Mouse (Mus musculus): ENCODE data around the gene Serpina1f. TPM values are rescaled to one million over a fixed set of nuclear protein-coding genes. Genes with fewer than 3 reads are reported as not detected.

Gene Serpina1f
- polyA plus RNA-seq, 1 experiment: 0.44 TPM

DNA sequence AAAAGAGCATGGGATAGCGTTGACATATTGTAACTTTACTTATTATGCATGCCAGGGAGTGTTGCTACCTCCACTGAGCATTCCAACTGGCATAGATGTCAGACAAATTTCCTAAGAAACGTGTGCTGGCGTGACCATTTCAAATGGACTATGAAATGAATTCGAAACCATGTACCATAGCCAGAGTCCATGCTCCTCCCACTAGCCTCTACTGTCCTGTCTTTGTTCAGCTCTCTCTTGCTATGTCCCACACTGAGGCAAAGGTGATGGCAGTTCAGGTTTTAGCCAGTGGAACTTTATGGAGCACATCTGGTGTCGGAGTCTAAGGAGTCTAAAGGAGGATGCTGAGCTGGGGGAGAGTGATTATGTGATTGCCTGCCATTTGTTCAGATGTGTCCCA is 35.3 kb downstream of the Serpina1f start:
- Histone ChIP-seq H3K27me3 (ENCODE audit: control insufficient read depth, insufficient read depth, low read length) (no peaks in the 10 kb centered on the region), H3K4me1 (ENCODE audit: control insufficient read depth, insufficient read depth, insufficient read length, low read length) (no peaks in the 10 kb centered on the region; the same call in 1 of the 2 replicates), H3K4me3 (ENCODE audit: low read depth, low read length) (no peak overlapping the region), H3K36me3 (ENCODE audit: control insufficient read depth, insufficient read depth, low read length) (no peaks in the 10 kb centered on the region), H3K27ac (ENCODE audit: insufficient read depth, low read depth, low read length) (no peak overlapping the region)
- TF ChIP-seq CTCF (IDR thresholded peaks at IDR 0.05; ENCODE audit: extremely low read depth, insufficient read length, insufficient replicate concordance, low read depth, low read length): no peak
- no peak for TF ChIP-seq POLR2A (IDR thresholded peaks at IDR 0.05; ENCODE audit: low read depth, low read length)
- 92% methylated on average over 5 of the region's 5 CpGs for WGBS

GRCm38 (mm10) chr12:103659171-103659570 is 36.2 kb downstream of the Serpina1f start:
- no peak overlapping the region for H3K27ac ChIP-seq (ENCODE audit: insufficient read depth, low read depth, low read length)
- 70% methylated on average over 2 of the region's 2 CpGs for WGBS
- TF ChIP-seq CTCF (IDR thresholded peaks at IDR 0.05; ENCODE audit: extremely low read depth, insufficient read length, insufficient replicate concordance, low read depth, low read length) (no peak), POLR2A (IDR thresholded peaks at IDR 0.05; ENCODE audit: low read depth, low read length) (no peak)

DNA sequence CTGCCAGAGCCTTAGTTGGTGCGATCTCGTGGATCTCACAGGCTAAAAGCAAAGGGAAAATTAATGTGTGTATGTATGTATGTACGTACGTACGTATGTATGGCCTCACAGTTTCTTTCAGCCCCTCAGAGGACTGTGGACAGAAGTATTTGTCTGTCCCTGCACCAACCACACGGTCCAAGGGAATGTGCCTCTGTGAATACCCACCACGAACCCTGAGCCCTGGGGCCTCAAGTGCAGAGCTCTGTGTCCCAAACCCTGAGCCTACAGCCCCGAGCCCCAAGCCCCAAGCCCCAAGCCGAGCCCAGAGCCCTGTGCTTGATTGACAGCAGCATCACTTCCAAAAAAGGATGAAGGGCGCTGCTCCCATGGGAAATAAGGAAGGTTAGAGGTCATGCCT is 37.3 kb downstream of the Serpina1f start:
- TF ChIP-seq POLR2A (IDR thresholded peaks at IDR 0.05; ENCODE audit: low read depth, low read length) (no peak), CTCF (IDR thresholded peaks at IDR 0.05; ENCODE audit: extremely low read depth, insufficient read length, insufficient replicate concordance, low read depth, low read length) (no peak)
- WGBS: 85% methylated on average over 10 of the region's 10 CpGs

More at GRCm38 (mm10) chr12:103659171-103659570, 36.2 kb downstream of the Serpina1f start:
- no peaks in the 10 kb centered on the region for H3K36me3 ChIP-seq (ENCODE audit: control insufficient read depth, insufficient read depth, low read length)
- no peak overlapping the region for H3K4me3 ChIP-seq (ENCODE audit: low read depth, low read length)
- H3K27me3 ChIP-seq (ENCODE audit: control insufficient read depth, insufficient read depth, low read length): no peaks in the 10 kb centered on the region
- H3K4me1 ChIP-seq (ENCODE audit: control insufficient read depth, insufficient read depth, insufficient read length, low read length): no peaks in the 10 kb centered on the region; the same call in 1 of the 2 replicates

DNA sequence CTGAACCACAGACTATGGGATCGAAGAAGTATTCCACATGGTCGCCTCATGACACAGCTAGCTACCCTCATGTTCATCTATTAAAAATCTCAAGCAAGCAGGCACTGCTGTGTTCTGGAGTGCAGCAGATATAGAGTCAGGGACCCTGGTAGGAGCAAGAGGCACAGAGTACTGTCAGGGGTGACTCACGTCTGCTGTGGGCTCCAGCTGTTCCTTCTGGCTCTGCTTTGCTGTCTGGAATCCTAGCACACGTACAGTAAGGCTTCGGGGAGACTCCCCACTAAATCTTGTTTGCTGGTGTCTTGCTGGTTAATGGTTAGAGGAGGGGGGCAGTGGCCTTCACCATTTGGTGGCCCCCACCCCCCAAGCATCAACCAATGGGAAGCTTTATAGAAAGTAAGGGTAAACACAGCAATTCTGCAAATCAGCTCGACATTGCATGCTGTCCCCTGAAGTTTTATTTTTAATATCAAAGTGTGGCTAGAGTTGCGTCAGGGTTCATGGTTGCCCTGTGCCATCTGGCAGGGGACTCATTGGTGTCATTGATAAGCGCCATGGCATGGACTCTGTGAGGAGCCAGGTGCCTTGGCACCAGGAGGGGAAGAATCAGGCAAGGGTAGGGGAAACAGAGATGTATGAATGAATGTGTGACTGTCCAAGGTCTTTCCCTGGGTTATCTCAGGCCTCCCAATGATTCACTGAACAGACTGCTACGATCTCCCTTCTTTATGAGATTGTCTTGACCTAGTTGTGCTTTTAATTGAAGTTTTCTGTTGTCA is 38.3 kb downstream of the Serpina1f start, which contains the start of gene Serpina6:
Gene Serpina6 (minus strand): TSS at position 365 of the 779 bp plus-strand sequence.
- H3K36me3 ChIP-seq (ENCODE audit: control insufficient read depth, insufficient read depth, low read length): no peaks in the 10 kb centered on the region
- H3K4me3 ChIP-seq (ENCODE audit: low read depth, low read length): no peak within 1 kb of the TSS
- H3K27me3 ChIP-seq (ENCODE audit: control insufficient read depth, insufficient read depth, low read length): no peaks in the 10 kb centered on the region
- no peak within 1 kb of the TSS for H3K27ac ChIP-seq (ENCODE audit: insufficient read depth, low read depth, low read length)
- TF ChIP-seq POLR2A (IDR thresholded peaks at IDR 0.05; ENCODE audit: low read depth, low read length): no peak
- no peaks in the 10 kb centered on the region; the same call in 1 of the 2 replicates for H3K4me1 ChIP-seq (ENCODE audit: control insufficient read depth, insufficient read depth, insufficient read length, low read length)
- WGBS: 67% methylated on average over 9 of the region's 9 CpGs

More for the DNA sequence above, 37.3 kb downstream of the Serpina1f start:
- H3K36me3 ChIP-seq (ENCODE audit: control insufficient read depth, insufficient read depth, low read length): no peaks in the 10 kb centered on the region
- no peaks in the 10 kb centered on the region for H3K27me3 ChIP-seq (ENCODE audit: control insufficient read depth, insufficient read depth, low read length)
- H3K4me1 ChIP-seq (ENCODE audit: control insufficient read depth, insufficient read depth, insufficient read length, low read length): no peaks in the 10 kb centered on the region; the same call in 1 of the 2 replicates
- H3K27ac ChIP-seq (ENCODE audit: insufficient read depth, low read depth, low read length): no peak overlapping the region
- H3K4me3 ChIP-seq (ENCODE audit: low read depth, low read length): no peak overlapping the region

DNA sequence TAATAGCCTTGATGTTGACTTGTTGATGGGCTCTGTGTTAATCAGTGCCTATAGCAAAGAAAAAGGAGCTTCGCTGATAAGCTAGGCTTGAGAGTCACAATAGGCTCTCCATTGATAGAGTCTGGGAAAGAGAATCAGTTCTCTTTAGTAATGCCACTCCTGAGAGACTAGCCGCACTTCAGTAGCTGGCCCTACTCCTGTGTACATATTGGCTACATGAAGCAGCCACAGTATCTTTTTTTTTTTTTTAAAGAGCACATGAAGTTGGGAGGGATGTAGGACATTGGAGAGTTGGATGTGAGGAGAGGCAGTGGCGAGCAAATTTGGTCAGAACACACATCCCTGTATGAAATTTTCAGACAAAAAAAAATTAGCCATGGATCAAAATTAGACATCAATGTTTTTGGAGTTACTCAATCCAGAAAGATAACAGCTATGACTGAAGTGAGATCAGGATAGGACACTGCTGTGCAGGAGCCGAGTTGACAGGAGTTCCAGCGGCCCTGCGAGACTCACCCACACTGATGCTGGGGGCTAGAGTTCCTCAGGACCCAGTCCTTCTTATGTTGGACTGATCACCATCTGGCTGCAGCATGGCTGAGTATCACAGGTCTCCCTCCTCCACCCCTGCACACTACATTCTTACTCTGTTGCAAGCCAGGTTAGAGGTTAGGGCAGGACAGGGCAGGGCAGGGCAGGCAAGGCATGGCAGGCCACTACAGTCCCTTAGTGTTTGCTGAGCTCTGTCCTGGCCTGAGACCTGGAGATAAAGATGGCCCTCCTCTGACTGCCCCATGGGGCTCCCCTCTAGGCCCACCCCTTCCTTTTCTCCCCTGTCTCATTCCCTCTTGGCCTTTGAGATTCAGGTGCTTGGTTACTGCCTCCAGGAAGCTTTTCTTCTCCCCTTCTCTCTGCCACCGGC is 39.9 kb downstream of the Serpina1f start:
- no peaks in the 10 kb centered on the region for H3K27me3 ChIP-seq (ENCODE audit: control insufficient read depth, insufficient read depth, low read length)
- TF ChIP-seq CTCF (IDR thresholded peaks at IDR 0.05; ENCODE audit: extremely low read depth, insufficient read length, insufficient replicate concordance, low read depth, low read length) (no peak), POLR2A (IDR thresholded peaks at IDR 0.05; ENCODE audit: low read depth, low read length) (no peak)
- no peak overlapping the region for H3K4me3 ChIP-seq (ENCODE audit: low read depth, low read length)
- no peaks in the 10 kb centered on the region for H3K36me3 ChIP-seq (ENCODE audit: control insufficient read depth, insufficient read depth, low read length)
- WGBS: 88% methylated on average over 7 of the region's 7 CpGs
- H3K4me1 ChIP-seq (ENCODE audit: control insufficient read depth, insufficient read depth, insufficient read length, low read length): no peaks in the 10 kb centered on the region; the same call in 1 of the 2 replicates
- no peak overlapping the region for H3K27ac ChIP-seq (ENCODE audit: insufficient read depth, low read depth, low read length)

DNA sequence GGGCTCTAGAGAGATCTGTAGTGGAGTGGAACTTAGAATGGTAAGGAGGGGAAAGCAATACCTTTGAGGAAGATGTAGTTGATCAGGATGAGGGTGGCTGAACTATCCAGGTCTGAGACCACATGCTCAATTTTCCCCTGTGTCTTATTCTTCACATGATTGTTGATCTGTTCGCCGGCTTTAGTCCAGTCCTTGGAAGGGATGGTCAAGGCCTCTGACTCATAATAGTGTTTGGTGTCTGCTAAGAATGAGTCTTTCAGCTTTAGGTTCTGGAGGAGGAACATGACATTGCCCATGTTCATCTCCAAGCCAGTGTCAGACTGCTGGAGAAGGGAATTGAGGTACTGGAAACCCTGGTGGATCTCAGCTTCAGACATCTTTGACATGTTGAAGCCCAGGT is 41.5 kb downstream of the Serpina1f start:
- Histone ChIP-seq H3K4me1 (ENCODE audit: control insufficient read depth, insufficient read depth, insufficient read length, low read length) (no peaks in the 10 kb centered on the region; the same call in 1 of the 2 replicates), H3K27ac (ENCODE audit: insufficient read depth, low read depth, low read length) (no peak overlapping the region), H3K36me3 (ENCODE audit: control insufficient read depth, insufficient read depth, low read length) (no peaks in the 10 kb centered on the region), H3K27me3 (ENCODE audit: control insufficient read depth, insufficient read depth, low read length) (no peaks in the 10 kb centered on the region), H3K4me3 (ENCODE audit: low read depth, low read length) (no peak overlapping the region)
- 96% methylated on average over 2 of the region's 2 CpGs for WGBS
- TF ChIP-seq CTCF (IDR thresholded peaks at IDR 0.05; ENCODE audit: extremely low read depth, insufficient read length, insufficient replicate concordance, low read depth, low read length) (no peak), POLR2A (IDR thresholded peaks at IDR 0.05; ENCODE audit: low read depth, low read length) (no peak)

DNA sequence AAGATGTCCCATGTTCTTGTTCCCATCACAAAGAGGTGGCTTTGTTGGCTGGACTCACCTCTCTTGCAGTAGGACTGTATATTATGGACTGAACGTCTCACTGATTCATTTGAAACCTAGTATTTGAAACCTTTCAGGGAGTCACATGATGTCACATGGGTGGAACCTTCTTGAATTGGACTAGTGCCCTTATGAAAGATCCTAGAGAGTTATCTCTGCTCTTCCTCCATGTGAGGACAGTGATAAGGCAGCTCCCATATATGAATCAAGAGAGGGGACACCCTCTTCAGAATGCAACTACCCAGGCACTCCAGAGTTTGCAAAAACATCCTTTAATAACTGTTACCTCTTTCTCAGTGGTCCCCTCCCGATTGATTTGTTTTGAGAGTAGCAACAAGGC is 49.0 kb downstream of the Serpina1f start:
- 67% methylated on average over 2 of the region's 2 CpGs for WGBS
- Histone ChIP-seq H3K4me1 (ENCODE audit: control insufficient read depth, insufficient read depth, insufficient read length, low read length) (no peaks in the 10 kb centered on the region), H3K4me3 (ENCODE audit: low read depth, low read length) (no peak overlapping the region), H3K27ac (ENCODE audit: insufficient read depth, low read depth, low read length) (no peak overlapping the region), H3K36me3 (ENCODE audit: control insufficient read depth, insufficient read depth, low read length) (no peaks in the 10 kb centered on the region), H3K27me3 (ENCODE audit: control insufficient read depth, insufficient read depth, low read length) (no peaks in the 10 kb centered on the region)
- no peak for TF ChIP-seq POLR2A (IDR thresholded peaks at IDR 0.05; ENCODE audit: low read depth, low read length)
- no peak for TF ChIP-seq CTCF (IDR thresholded peaks at IDR 0.05; ENCODE audit: extremely low read depth, insufficient read length, insufficient replicate concordance, low read depth, low read length)

Data from small intestine, adult 2 months (tissue).